Mouse (Mus musculus): ENCODE data around the gene Ccdc162.
A peak's percentile ranks its signal among the peaks of the same experiment; 100 is the strongest.

Gene Ccdc162

DNA sequence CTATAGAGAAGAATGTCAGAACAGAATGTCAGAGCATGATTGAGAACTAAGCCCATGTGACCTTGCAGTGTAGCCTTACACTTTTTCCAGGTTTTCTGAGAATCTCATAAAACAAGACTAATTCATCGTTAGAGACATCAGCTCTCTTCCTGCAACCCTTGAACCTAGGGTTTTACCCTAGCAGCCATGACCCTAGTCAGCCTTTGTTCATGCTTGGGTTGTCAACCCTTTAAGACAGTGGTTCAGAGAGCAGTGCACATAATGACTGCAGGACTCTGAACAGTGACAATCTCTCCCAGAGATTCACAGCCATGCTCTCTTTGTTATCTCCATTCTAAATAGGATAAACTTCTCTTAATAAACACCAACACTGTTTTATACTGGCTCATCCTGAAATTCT is 137.9 kb downstream of the Ccdc162 start:
- DNase-seq (ENCODE audit: low read depth, low spot score): peak; percentile 49

DNA sequence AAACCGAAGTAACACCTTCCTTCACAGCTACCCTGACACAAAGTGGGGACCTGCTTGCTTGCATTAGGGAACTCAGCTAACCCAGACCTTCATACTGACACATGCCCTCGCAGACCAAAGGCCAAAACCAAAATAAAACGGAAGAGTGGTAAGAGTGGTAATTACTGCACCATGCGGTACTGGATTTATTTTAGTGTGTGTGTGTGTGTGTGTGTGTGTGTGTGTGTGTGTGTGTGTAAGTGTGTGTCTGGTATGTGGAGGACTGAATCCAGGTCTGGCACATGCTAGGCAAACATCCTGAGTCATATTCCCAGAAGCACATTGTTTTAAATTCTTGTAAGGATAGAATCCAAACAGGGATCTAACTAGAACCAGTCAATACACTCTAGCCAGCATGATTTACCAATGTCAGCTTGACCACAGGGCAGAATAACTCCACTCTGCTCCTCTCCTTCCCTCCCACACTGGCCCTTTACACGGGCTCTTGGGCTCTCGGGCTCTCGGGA is 140.1 kb downstream of the Ccdc162 start:
- no peak for DNase-seq (ENCODE audit: low read depth, low spot score)

DNA sequence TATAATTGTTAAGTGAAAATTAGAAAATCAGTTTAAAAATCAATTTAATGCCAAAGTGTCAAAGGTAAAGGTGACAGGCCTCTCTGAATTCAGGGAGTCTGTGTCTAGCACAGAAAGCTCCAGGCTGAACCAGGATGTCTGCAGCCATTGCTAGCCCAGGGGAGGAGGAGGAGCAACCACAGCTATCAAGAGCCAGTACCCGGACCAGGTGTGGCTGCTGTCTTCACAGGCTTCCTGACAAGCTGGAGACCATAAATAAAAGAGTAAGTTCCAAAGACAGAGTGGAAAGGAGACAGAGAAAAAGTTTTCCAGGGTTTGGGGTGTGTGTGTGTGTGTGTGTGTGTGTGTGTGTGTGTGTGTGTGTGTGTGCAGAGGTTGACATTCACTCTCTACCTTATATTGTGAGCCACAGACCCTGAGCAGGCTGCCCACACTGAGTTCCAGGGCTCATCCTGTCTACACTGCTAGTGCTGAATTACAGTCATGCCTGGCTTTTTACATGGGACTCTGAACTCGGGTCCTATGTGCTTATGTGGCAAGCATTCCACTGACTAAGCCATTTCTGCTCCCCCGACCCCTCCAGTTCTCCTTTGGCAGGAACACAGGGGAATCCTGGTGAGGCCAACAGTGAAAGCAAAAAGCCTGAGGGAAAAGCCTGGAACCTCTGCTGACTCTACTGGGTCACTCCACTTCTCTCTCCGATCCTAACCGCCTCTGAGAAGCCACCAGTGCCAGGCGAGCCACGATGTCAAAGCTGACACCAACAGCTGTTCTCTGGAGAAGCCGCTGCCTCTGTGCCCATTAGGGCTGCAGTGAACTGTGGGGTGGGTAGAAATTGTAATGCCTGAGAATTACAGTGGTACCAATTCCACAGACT is 140.7 kb downstream of the Ccdc162 start:
- DNase-seq (ENCODE audit: low read depth, low spot score): no peak

DNA sequence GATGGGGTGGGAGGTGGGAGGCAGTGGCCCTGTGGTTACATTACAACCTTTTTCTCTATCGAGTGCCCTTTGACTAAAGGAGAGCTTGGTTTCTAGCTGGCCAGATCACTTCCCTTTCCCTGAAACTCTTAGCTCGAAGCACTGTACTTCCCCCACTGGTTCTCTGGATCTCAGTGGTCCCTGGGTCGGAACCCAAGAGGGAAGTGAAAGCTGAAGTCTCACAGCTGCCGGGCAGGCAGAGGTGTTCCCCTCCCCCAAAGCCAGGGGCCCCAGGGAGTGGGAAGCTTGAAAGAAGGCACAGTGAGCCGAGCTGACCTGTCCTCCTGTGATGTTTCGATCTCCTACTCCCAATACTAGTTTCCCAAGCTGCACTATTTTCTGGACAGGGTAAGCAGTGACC is 143.2 kb downstream of the Ccdc162 start:
- peak; percentile 83 for DNase-seq (ENCODE audit: low read depth, low spot score)

DNA sequence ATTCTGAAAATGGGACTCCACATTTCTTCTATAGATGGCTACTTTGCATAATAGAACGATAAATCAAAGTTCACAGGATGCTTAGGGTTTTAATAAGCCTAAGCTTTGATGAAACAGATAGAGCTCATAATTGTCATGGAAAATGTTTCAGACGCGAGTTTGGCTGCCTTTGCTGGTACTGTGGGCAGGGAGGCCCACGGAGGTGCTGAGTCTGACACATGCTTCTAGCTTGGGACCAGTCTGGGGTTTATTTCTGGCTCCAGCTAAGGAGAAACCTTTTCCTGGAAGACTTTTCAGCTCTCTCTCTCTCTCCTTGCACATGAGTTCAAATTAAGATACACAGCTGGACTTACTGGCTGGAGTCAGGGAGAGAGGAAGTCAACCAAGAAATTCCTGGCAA is 144.2 kb downstream of the Ccdc162 start:
- DNase-seq (ENCODE audit: low read depth, low spot score): no peak

DNA sequence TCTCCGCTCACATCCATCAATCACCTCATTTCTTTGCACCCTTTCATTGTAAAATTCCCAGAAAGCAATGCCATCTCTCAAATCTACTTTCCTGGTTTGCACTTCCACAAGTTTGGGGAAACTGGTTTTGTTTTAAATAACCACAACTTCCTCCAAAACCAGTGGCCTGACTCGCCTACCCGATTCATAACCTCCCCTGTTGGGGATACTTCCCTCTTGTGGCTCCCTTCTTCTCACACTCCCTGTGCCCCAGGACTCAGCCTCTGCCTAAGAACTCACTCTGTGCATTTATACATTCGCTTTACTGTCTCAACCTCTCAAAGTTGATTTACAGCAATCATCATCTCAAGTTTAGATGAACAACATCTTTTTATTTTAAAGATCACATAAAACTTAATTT is 145.4 kb downstream of the Ccdc162 start:
- DNase-seq (ENCODE audit: low read depth, low spot score): no peak

DNA sequence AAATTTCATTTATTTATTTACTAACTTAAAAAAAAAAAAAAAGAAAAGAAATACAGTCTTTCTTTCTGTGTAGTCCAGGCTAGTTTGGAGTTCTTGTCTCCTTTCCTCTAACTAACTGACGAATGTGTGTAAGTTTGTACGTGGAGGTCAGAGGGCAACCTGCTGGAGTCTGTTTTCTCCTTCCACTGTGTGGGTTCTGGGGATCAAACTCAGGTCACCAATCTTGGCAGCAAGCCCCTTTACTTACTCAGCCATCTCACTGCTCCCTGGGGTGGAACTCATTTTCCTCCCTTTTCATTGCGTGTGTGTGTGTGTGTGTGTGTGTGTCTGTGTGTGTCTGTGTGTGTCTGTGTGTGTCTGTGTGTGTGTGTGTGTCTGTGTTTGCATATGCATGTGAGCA is 148.1 kb downstream of the Ccdc162 start:
- no peak for DNase-seq (ENCODE audit: low read depth, low spot score)

DNA sequence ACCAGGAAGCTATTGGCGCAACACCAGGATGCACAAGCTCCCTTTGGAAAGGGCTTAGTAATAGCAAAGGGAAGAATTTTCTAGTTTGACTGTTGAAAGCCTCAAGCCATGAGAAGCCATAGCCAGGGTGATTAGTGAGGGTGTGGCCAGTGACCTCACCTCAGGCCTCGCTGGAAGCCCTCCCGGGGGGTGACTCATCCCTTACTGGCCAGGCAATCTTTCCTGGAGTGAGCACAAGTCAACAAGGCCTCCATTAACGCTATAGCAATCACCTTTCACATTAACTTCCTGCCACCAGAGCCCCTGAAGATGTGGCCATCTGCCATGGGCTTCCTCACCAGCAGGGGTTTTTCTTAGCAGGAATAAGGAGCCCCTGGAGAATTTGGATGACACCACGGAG is 151.3 kb downstream of the Ccdc162 start:
- no peak for DNase-seq (ENCODE audit: low read depth, low spot score)

DNA sequence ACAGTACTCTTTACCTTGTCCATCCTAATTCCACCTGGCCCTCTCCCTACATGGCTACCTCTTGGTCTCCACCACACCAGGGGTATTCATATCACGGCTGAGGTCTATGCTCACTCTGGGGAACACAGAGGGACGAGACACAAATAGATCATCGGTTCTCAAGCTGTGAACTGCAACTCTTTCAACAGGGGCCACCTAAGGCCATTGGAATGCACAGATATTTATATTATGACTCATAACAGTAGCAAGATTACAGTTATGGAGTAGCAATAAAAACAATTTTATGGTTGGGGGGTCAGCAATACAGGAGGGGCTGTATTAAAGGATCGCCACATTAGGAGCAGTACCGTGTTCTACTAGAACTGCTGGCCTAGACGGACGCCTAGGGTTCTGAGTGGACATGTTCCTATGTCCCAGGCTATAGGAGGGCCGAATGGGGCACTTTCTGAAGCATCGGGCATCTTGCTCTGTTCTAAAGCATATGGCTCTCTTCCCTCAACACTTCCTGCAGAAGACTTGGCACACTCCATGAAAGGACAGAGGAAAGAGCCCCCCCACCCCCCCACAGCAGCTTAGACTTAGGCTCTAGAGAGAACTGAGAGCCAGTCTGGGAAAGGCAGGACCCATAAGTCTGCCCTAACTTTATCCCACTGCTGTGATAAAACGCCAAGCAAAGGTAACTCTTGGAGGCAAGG is 154.6 kb downstream of the Ccdc162 start:
- DNase-seq (ENCODE audit: low read depth, low spot score): no peak

DNA sequence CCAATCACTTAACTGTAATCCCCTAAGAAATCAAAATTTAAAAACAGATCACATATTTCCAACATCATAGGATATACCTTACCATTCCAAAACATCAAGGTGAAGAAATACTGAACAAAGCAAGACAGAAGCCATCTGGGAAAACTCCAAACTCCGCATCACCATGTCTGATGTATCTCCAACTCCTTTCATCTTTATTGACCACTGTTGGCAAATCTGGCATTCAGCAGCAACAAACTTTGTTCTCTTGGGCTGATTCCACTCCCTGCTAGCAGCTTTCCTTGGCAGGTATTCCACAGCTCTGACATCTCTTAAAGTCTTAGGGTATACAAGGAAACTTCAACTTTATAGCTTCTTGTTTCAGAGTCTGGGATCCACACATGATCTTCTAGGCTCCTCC is 158.0 kb downstream of the Ccdc162 start:
- DNase-seq (ENCODE audit: low read depth, low spot score): no peak

DNA sequence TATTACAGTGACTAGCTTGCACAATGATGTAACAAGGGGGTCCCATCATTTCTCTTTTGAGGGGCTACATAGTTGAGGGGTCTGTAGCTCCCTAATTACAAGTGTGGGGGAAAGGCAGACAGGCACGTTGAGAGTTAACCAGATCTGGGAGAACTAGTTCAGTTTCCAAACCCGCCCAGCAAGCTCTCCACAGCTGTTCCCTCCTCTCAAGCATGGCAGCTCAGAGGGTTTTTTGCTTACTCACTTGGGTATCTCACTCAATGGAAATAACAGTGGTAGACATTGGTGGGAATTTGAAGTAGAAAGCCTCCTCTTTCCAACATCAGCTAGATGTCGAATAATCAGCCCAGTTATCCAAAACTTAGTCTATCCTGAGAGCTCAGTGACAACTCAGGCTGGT is 161.4 kb downstream of the Ccdc162 start:
- DNase-seq (ENCODE audit: low read depth, low spot score): no peak

DNA sequence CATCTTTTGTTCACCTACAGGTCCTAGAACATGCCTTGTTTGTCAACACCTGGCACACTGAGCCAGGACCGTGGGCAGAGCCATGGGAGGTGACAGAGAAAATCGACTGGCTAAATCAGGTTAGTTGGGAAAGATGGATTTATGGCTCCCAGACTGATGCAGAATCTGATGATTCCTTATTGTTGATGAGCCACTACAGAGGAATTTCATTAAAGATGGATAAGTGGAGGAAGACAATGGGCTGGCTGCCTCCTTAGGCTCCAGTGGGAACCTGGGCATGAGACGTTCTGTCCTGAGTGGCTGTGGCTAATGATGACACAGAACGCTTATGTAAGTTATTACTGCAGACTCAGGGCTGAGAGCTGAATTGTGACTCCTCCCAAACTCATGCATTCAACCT is 162.7 kb downstream of the Ccdc162 start:
- DNase-seq (ENCODE audit: low read depth, low spot score): no peak

DNA sequence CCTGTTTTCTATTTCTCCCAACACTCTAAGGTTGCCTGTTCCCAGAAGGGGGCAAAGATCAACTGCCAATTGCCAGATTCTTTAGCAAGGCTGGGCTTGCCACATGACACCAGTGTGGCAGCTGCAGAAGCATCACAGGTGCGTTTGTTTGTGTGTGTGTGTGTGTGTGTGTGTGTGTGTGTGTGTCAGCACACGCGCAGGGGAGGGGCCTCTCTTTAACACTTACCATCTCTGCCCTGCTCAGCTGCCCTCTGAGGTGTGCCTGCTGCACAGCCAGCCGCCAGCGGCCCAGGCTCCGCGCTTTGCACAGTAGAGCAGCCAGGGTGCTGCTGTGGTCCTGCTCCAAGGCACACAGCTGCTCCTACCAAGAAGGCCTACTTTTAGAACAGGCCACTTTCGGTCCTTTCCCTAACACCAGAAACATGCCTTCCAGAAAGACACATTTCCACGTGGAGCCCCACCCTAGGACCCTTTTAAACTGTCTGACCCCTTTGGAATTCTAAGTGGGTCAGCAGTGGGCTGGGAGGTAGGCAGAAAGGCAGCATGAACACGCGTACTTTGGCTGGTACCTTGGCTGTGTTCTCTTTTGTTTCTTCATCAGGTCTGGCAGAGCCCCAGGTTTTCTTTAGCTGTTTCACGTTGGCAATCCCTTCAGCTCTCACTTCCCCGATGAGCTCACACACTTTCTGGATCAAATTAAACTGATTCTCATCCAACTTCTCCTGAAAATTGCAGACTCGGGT is 163.4 kb downstream of the Ccdc162 start:
- DNase-seq (ENCODE audit: low read depth, low spot score): peak; percentile 91

DNA sequence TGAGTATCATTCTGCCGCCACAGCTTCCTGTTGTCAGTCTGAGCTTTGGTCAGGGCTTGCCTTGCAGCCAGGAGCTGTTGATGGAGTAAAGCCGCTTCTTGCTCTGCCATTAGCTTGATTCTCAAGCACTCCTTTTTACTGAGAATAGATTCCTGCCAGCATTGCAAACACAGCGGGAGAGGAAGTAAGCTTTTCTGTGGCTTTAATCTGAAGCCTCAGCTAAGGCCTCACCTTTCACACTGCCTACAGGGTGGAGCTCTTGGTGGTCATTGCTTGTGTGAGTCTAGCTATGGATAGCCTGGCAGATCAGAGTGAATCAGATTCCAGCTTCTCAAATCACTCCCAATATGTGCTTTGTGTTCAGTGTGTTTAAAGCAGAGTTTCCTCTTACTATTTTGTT is 164.1 kb downstream of the Ccdc162 start:
- peak; percentile 69 for DNase-seq (ENCODE audit: low read depth, low spot score)

DNA sequence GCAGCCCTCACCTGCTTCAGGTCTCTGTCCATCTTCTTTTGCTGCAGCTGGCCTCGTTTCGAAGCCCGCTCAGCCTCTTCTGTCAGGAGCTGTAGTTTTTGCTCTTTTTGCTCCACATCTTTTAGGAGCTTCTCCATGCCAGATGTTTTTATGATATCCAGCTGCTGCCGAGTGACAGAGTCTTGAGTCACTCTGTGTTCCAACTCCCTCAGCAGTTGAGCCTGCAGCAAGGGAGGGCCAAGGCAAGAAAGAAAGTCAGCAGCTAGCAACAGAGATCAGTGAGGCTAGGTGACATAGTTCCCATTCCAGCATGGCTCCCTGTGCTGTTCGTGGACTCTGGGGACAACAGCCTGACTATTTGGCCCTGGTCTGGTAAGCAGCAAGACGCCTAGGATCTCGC is 165.7 kb downstream of the Ccdc162 start:
- no peak for DNase-seq (ENCODE audit: low read depth, low spot score)

DNA sequence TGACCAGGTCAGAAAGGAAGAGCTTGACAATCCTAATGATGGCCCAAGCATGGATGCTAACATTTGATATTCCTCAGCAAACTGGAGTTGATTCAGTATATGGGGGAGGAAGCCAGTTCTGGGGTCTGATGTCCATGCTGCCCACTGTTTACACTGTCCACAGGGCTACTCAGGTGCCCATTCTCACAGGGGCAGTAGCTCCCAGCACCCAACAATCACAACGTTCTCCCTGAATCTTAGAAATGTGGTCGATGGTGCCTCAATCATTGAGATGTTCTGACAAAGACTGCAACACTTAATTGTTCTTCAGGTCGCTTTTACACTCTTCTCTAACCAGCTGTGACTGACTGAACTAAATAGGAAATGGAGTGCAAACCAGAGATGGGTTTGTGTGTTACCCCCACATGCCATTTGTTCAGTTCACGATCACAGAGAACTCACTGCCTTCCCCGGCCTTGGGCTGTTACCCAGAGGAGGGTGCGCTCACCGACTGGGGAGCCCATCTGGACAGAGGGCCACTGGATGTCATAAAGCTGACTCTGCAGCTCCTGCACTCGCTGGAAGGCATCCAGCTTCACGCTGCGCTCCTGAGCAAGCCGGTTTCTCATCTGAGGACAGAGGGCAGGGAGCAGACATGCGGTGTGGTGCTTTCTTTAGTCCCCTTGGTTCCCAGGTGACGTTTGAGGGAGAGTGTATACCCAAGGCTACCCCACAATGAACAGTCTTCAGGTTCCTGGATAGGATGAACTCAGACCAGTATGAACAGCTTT is 169.9 kb downstream of the Ccdc162 start:
- DNase-seq (ENCODE audit: low read depth, low spot score): no peak

DNA sequence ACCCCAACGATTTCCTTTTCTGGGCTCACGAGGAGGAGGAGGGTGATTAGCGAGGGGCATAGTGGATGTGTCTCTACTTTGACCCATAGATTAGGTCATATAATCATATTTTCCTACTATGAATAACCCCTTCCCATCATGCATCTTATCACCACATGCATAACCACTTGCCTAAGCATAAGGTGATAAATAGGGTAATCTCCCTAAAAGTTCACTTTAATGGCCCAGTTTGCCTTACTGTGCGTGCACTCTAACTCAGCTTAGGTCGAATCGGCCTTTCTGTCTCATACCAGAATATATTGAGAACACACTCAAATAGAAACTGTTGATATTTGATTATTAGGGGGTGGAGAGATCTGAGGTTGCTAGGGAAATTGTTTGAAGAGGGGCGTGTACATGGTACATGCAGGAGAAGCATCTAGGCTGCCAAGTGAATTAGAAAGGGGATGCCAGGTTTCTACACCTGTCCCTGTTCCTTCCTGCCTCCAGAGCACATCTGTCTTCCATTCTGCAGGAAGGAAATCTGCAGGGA is 171.1 kb downstream of the Ccdc162 start:
- peak; percentile 81 for DNase-seq (ENCODE audit: low read depth, low spot score)

DNA sequence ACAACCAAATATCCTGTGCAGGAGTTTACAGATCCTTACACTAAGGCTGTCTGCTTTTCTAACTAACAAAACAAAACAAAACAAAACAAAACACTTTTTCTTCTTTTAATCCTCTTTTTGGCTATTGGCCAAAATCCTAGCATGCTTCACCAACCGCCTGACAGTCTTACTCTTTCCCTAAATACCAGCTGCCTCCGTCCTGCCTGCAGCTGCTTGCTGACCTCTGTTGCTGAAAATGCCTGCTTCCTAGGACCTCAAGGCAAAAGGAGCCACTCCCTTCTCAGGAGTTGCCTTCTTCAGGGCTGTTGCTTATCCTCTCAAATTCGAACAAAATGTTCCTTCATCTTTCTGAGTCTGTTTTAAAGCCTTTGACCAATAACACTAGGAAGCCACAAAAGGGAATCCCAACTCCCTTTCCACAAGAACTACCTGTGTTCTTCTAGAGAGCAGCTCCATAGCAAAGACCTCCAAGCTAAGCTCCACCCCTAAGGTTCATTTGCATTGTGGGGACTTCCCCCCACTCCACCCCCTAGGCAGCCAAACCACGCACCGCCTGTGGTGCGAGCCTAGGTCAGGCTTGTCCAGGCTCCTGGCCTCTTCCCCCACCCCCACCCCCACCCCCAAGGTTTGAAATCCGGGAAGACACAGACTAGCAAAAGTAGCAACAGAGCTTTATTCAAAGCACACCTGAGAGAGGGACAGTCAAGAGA is 171.8 kb downstream of the Ccdc162 start:
- peak; percentile 87 for DNase-seq (ENCODE audit: low read depth, low spot score)

DNA sequence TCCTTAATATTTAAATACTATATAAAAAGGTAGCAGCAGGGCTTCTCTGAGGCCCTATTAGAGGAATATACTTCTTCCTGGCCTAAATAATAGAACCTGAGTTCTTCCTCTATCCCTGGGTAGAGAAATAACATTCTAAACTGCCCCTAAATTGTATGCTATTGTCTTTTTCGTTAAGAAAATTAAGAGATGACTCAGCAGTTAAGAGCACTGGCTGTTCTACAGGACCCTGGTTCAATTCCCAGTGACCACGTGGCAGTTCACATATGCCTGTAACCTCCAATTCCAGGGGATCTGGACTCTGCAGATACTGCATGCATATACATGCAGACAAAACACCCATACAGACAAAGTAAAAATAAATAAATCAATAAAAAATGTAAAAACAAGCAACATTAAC is 172.6 kb downstream of the Ccdc162 start:
- DNase-seq (ENCODE audit: low read depth, low spot score): no peak

DNA sequence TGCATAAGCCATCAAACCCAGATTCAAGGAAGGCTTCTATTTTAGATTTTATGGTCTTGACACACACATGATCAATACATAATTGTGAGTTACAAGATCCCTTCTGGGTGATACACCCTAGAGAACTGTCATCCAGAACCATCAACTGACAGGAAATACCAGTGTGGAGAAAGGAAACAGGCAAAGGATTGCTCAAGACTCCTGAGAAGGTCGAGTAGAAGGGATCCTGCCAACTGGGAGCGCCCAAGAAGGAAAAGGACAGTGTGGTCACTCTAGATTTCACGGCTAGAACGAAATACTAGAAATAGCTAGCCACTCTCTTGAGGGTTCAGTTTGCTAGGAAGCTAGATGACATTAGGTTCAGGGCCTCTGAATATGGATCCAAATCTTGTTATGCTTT is 173.0 kb downstream of the Ccdc162 start:
- no peak for DNase-seq (ENCODE audit: low read depth, low spot score)

DNA sequence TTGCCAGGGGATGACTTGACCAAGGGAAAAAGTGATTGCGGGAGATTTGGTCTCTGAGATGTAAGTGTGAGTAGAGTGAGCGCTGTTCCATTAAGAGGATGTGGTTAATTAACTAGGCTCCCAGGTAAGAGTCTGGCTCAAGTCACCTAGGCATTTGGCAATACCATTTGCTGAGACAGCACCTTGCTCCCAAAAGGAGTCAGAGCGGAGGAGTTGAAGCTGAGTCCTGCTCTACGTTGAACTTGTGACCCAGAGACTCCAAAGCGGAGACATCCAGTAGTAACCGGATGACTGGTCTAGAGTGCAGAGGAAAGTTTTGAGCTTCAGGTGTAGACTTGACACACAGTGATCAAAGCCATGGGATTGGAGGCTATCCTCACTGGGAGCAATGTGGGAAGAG is 174.4 kb downstream of the Ccdc162 start:
- no peak for DNase-seq (ENCODE audit: low read depth, low spot score)
